Mouse (Mus musculus): ENCODE data around the gene Rasd2.

DNA sequence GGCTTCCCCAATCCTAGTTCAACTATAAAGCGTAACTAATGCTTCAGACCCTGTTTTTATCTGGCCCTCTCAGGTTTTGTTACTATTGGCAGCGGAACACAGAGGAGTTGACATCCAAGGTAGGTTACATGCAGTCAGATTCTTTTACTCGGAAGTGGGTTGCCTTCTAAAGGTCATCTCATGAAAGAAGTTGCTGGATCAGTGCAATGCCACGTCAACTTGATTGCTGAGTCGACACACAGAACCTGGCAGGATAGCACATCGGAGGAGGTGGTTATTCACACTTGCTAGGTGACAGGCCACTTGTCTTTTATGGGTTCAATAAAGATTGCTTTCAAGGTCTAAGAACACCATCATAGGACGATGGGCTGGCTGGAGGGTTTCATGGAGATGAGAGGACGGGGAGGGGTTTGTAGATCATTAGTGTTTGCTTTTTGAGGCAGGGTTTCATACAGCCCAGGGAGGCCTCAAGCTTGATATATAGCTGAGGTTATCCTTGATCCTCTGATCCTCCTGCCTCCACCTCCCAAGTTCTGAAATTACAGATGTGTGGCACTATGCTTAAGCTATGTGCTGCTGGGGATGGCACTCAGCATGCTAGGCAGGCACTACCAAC, 11.6 kb upstream of the Rasd2 start:
- TF ChIP-seq CTCF (IDR thresholded peaks at IDR 0.05; ENCODE audit: low read depth): no peak
- no peak for TF ChIP-seq EP300 (IDR thresholded peaks at IDR 0.05; ENCODE audit: low read depth)
